Mouse (Mus musculus): Measurements from ENCODE around the gene Cnnm3. TPM values are rescaled to one million over a fixed set of nuclear protein-coding genes. Genes with fewer than 3 reads are reported as not detected.

The Cnnm3 gene
- polyA plus RNA-seq, 1 experiment from 2014 or later = 2.0 TPM

Small RNA genes lying within 50 kb of the gene (microRNA-seq; reads per million reads assigned to microRNA genes)
- not detected for gene Gm47280

Other genes with a start within 250 kb of the Cnnm3 start
- 3.7 and 4.7 TPM in 2 replicates for gene Neurl3, start 237.2 kb upstream of the Cnnm3 start, polyA plus RNA-seq (2015; fragmentation: Nextera tagmentation; extraction: Ambion mirVana)
- gene Arid5a, start 204.1 kb upstream of the Cnnm3 start, polyA plus RNA-seq (2015; fragmentation: Nextera tagmentation; extraction: Ambion mirVana) = 12.7 and 13.4 TPM in 2 replicates
- gene Kansl3, start 142.7 kb upstream of the Cnnm3 start, polyA plus RNA-seq (2015; fragmentation: Nextera tagmentation; extraction: Ambion mirVana) = 39.0 and 39.5 TPM in 2 replicates
- gene Fer1l5, start 139.6 kb upstream of the Cnnm3 start, polyA plus RNA-seq (2015; fragmentation: Nextera tagmentation; extraction: Ambion mirVana) = 0.78 and 0.89 TPM in 2 replicates
- 44.2 and 49.5 TPM in 2 replicates for gene Lman2l, start 66.6 kb upstream of the Cnnm3 start, polyA plus RNA-seq (2015; fragmentation: Nextera tagmentation; extraction: Ambion mirVana)
- 6.3 and 6.7 TPM in 2 replicates for gene Cnnm4, start 40.2 kb upstream of the Cnnm3 start, polyA plus RNA-seq (2015; fragmentation: Nextera tagmentation; extraction: Ambion mirVana)
- 17.7 and 20.1 TPM in 2 replicates for gene Ankrd23, start 25.0 kb downstream of the Cnnm3 start, polyA plus RNA-seq (2015; fragmentation: Nextera tagmentation; extraction: Ambion mirVana)
- gene Gm42417, start 27.6 kb downstream of the Cnnm3 start, polyA plus RNA-seq (2015; fragmentation: Nextera tagmentation; extraction: Ambion mirVana) = not detected in 2 replicates
- gene Ankrd39, start 35.6 kb downstream of the Cnnm3 start, polyA plus RNA-seq (2015; fragmentation: Nextera tagmentation; extraction: Ambion mirVana) = 23.6 and 27.2 TPM in 2 replicates
- gene Sema4c, start 46.5 kb downstream of the Cnnm3 start, polyA plus RNA-seq (2015; fragmentation: Nextera tagmentation; extraction: Ambion mirVana) = 10.0 and 10.2 TPM in 2 replicates
- 2.1 TPM in 2 replicates for gene Fam178b, start 171.3 kb downstream of the Cnnm3 start, polyA plus RNA-seq (2015; fragmentation: Nextera tagmentation; extraction: Ambion mirVana)
- gene Cox5b, start 179.6 kb downstream of the Cnnm3 start, polyA plus RNA-seq (2015; fragmentation: Nextera tagmentation; extraction: Ambion mirVana) = 1,082 and 1,332 TPM in 2 replicates
- gene 4933424G06Rik, start 198.3 kb downstream of the Cnnm3 start, polyA plus RNA-seq (2015; fragmentation: Nextera tagmentation; extraction: Ambion mirVana) = 0.13 TPM in 1 of 2 replicates, not detected in the other
- 85.5 and 90.6 TPM in 2 replicates for gene Actr1b, start 202.6 kb downstream of the Cnnm3 start, polyA plus RNA-seq (2015; fragmentation: Nextera tagmentation; extraction: Ambion mirVana)
- 0.31 and 0.34 TPM in 2 replicates for gene Zap70, start 249.9 kb downstream of the Cnnm3 start, polyA plus RNA-seq (2015; fragmentation: Nextera tagmentation; extraction: Ambion mirVana)

Data from heart, embryonic 13.5 days (tissue).